ENCODE assay signal across 20 mouse cellular contexts in the genomic region with DNA sequence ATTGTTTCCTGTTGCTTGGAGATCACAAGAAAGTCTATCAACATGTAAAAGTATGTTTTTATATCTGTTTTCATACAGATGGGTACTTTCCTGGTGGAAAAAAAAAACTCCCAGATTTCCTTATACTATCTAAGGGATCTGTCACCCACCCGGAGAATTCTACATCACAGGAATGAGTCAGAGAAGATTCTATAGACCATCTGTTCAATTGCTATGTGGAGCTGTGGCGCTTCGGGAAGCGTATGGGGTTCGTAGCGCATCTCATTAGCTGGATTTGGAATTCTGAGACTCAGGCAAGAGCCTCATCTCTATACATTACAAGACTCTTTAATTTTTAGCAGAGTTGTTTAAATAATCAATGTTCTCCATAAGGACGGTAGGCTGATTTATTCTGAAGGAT.
DNase-seq lines count a peak whose midpoint lies in the region; ATAC-seq lines count a peak whose summit lies in the region.
"Had no signal": no experiment of that assay in that cellular context is flagged by ENCODE, and none has a peak within 500 bp of the region (broad histone marks: within the 10 kb centered on the region; RNA-seq: fewer than 3 reads in every experiment).

No protein-coding gene starts in this region.

- DNase-seq in hindbrain, embryonic 14.5 days (ENCODE audit: low spot score), result peak; percentile 24
- peak; percentile 70 for DNase-seq in right cerebral cortex, adult 18-20 months
- no peak for DNase-seq in right cerebral cortex, postnatal 14 days
- DNase-seq in gastrocnemius, adult 18-20 months (ENCODE audit: low spot score), result no peak
- DNase-seq: adrenal gland, postnatal 10 days; cerebellum, adult 8-10 months; cerebellum, postnatal 36 days; embryo, embryonic 11 days; gastrocnemius, adult 2 months; heart, postnatal 4 days; kidney, postnatal 4 days; lung, embryonic 14.5 days had no signal

- ATAC-seq in forebrain, embryonic 13.5 days, result peak; percentile 62; the same call in 1 of the 2 replicates
- ATAC-seq in forebrain, embryonic 15.5 days (replicated peaks), result no peak; the same call in 1 of the 2 replicates
- no peak for ATAC-seq in hindbrain, embryonic 14.5 days (ENCODE audit: low FRiP score)
- no peak for ATAC-seq in hindbrain, embryonic 16.5 days
- no peak for ATAC-seq in kidney, embryonic 15.5 days (replicated peaks; ENCODE audit: low FRiP score)
- ATAC-seq: intestine, postnatal 0 days had no signal

- H3K9ac ChIP-seq in forebrain, embryonic 13.5 days, result no peak overlapping the region
- no peak overlapping the region for H3K9ac ChIP-seq in forebrain, embryonic 15.5 days (replicated peaks)
- H3K9ac ChIP-seq in hindbrain, embryonic 14.5 days, result no peak overlapping the region
- no peak overlapping the region for H3K9ac ChIP-seq in hindbrain, embryonic 16.5 days (ENCODE audit: low read depth, low read length)
- H3K9ac ChIP-seq in kidney, embryonic 15.5 days, result no peak overlapping the region
- H3K9ac ChIP-seq: limb, embryonic 15.5 days; liver, embryonic 14.5 days; lung, embryonic 14.5 days; midbrain, embryonic 12.5 days had no signal

- H3K4me2 ChIP-seq in forebrain, embryonic 13.5 days, result no peak overlapping the region
- no peak overlapping the region for H3K4me2 ChIP-seq in forebrain, embryonic 15.5 days (replicated peaks)
- no peak overlapping the region for H3K4me2 ChIP-seq in hindbrain, embryonic 14.5 days (replicated peaks)
- no peak overlapping the region for H3K4me2 ChIP-seq in hindbrain, embryonic 16.5 days (ENCODE audit: low read length)
- no peak overlapping the region for H3K4me2 ChIP-seq in kidney, embryonic 15.5 days
- H3K4me2 ChIP-seq: limb, embryonic 15.5 days; lung, embryonic 14.5 days; midbrain, embryonic 12.5 days had no signal

- H3K27me3 ChIP-seq in forebrain, embryonic 13.5 days, result no peaks in the 10 kb centered on the region
- no peaks in the 10 kb centered on the region for H3K27me3 ChIP-seq in forebrain, embryonic 15.5 days
- no peaks in the 10 kb centered on the region for H3K27me3 ChIP-seq in hindbrain, embryonic 14.5 days (ENCODE audit: control insufficient read depth, insufficient read depth, low read length)
- no peaks in the 10 kb centered on the region for H3K27me3 ChIP-seq in hindbrain, embryonic 16.5 days (replicated peaks; ENCODE audit: control insufficient read depth, insufficient read depth, low read length)
- H3K27me3 ChIP-seq in kidney, embryonic 15.5 days, result no peaks in the 10 kb centered on the region
- H3K27me3 ChIP-seq: limb, embryonic 15.5 days; midbrain, embryonic 12.5 days had no signal

- no peak overlapping the region for H3K4me3 ChIP-seq in forebrain, embryonic 13.5 days
- H3K4me3 ChIP-seq in forebrain, embryonic 15.5 days, result no peak overlapping the region
- no peak overlapping the region for H3K4me3 ChIP-seq in hindbrain, embryonic 14.5 days (replicated peaks; ENCODE audit: low read length)
- no peak overlapping the region for H3K4me3 ChIP-seq in hindbrain, embryonic 16.5 days (ENCODE audit: low read length)
- H3K4me3 ChIP-seq in kidney, embryonic 15.5 days (replicated peaks), result no peak overlapping the region
- H3K4me3 ChIP-seq: gastrocnemius, adult 2 months; limb, embryonic 15.5 days; midbrain, embryonic 12.5 days had no signal

- H3K27ac ChIP-seq in forebrain, embryonic 13.5 days, result no peak overlapping the region
- no peak overlapping the region for H3K27ac ChIP-seq in forebrain, embryonic 15.5 days (replicated peaks)
- H3K27ac ChIP-seq in hindbrain, embryonic 14.5 days, result no peak overlapping the region
- H3K27ac ChIP-seq in hindbrain, embryonic 16.5 days (ENCODE audit: low read depth, low read length), result no peak overlapping the region
- H3K27ac ChIP-seq in kidney, embryonic 15.5 days, result no peak overlapping the region
- H3K27ac ChIP-seq: gastrocnemius, adult 2 months; limb, embryonic 15.5 days; liver, embryonic 14.5 days; midbrain, embryonic 12.5 days had no signal

- 70% methylated on average over 7 of the region's 7 CpGs for WGBS in forebrain, embryonic 13.5 days
- 62% methylated on average over 7 of the region's 7 CpGs for WGBS in forebrain, embryonic 15.5 days
- WGBS in hindbrain, embryonic 14.5 days, result 70% methylated on average over 7 of the region's 7 CpGs
- WGBS in hindbrain, embryonic 16.5 days, result 51% methylated on average over 7 of the region's 7 CpGs
- 88% methylated on average over 7 of the region's 7 CpGs for WGBS in kidney, embryonic 15.5 days

- no peaks in the 10 kb centered on the region for H3K4me1 ChIP-seq in forebrain, embryonic 13.5 days
- H3K4me1 ChIP-seq in forebrain, embryonic 15.5 days, result no peaks in the 10 kb centered on the region
- 0 out of 2 replicates have a peak, but pooled peaks cover 10% of the 10 kb centered on the region for H3K4me1 ChIP-seq in hindbrain, embryonic 14.5 days (replicated peaks; ENCODE audit: control insufficient read depth, insufficient read depth, low read length)
- no peaks in the 10 kb centered on the region for H3K4me1 ChIP-seq in hindbrain, embryonic 16.5 days (ENCODE audit: control insufficient read depth, insufficient read depth, low read depth, low read length)
- H3K4me1 ChIP-seq in kidney, embryonic 15.5 days, result no peaks in the 10 kb centered on the region
- H3K4me1 ChIP-seq: limb, embryonic 15.5 days; midbrain, embryonic 12.5 days had no signal

- no peaks in the 10 kb centered on the region for H3K9me3 ChIP-seq in forebrain, embryonic 13.5 days (replicated peaks)
- no peaks in the 10 kb centered on the region for H3K9me3 ChIP-seq in forebrain, embryonic 15.5 days
- H3K9me3 ChIP-seq in hindbrain, embryonic 14.5 days (ENCODE audit: control insufficient read depth, low read length), result no peaks in the 10 kb centered on the region
- no peaks in the 10 kb centered on the region for H3K9me3 ChIP-seq in hindbrain, embryonic 16.5 days (ENCODE audit: control insufficient read depth, low read length)
- no peaks in the 10 kb centered on the region for H3K9me3 ChIP-seq in kidney, embryonic 15.5 days (replicated peaks)
- H3K9me3 ChIP-seq: limb, embryonic 15.5 days; midbrain, embryonic 12.5 days had no signal

- H3K36me3 ChIP-seq in forebrain, embryonic 13.5 days (ENCODE audit: poor library complexity, severe bottlenecking), result no peaks in the 10 kb centered on the region
- H3K36me3 ChIP-seq in forebrain, embryonic 15.5 days, result no peaks in the 10 kb centered on the region
- no peaks in the 10 kb centered on the region for H3K36me3 ChIP-seq in hindbrain, embryonic 14.5 days (replicated peaks; ENCODE audit: control insufficient read depth, insufficient read depth)
- no peaks in the 10 kb centered on the region for H3K36me3 ChIP-seq in hindbrain, embryonic 16.5 days (ENCODE audit: control insufficient read depth, insufficient read depth, low read length)
- no peaks in the 10 kb centered on the region for H3K36me3 ChIP-seq in kidney, embryonic 15.5 days
- H3K36me3 ChIP-seq: limb, embryonic 15.5 days; midbrain, embryonic 12.5 days had no signal

Comparison
In these comparisons a context has a peak if more than half of its experiments do, and no peak if none do; other contexts are left out.
1. DNase-seq: peak in hindbrain, embryonic 14.5 days (single experiment) and right cerebral cortex, adult 18-20 months (single experiment); none in right cerebral cortex, postnatal 14 days (single experiment) and gastrocnemius, adult 18-20 months (single experiment).